Mouse (Mus musculus) kidney, adult 8-10 months (tissue): Measurements from ENCODE around the gene Stk24.
A peak's percentile ranks its signal among the peaks of the same experiment; 100 is the strongest.

Experiments
- DNase-seq, 2 experiments: peaks; one replicate each; pipeline ENCODE4 v3.0.0; 2022

Gene Stk24

DNA sequence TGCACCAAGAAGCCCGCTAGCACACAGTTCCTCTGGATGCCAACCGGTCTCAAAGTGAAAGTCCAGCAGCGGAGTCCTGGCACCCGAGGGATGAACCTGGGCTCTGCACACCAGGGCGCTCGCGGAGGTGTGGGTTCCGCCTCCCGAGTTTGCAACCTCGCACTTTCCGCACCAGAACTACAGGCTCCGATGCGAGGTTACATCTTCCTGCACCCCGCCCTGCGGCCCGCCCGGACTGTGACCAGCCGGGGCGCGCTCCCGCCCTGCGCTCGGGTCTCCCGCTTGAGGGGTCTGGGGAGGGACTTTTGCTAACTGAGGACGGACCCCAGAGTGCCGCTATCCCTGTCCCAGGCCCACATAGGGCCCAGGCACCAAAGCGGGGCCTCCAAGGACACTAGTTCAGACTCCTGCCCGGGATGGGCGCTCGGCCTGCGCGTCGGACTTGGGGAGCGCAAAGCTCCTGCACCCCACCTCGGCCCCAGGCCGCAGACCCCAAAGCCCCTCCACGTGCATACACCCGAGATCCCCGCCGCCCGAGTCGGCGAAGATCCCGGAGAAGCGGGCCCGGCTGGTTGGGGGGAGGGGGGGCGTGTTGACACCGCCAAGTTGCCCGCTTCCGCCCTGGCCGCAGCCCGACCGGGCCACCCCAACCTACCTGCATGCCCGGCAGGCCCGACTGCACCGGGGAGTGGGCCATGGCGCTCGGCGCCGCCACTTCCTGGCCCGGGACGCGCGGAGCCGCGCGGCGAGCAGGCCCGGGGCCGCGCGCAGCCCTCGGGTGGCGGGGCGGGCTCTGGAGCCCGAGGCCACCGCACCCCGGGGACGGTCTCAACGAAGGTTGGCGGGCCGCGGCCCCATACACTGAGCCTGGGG, 1.3 kb downstream of the Stk24 start:
- DNase-seq, result peak; percentile 78 to 84

DNA sequence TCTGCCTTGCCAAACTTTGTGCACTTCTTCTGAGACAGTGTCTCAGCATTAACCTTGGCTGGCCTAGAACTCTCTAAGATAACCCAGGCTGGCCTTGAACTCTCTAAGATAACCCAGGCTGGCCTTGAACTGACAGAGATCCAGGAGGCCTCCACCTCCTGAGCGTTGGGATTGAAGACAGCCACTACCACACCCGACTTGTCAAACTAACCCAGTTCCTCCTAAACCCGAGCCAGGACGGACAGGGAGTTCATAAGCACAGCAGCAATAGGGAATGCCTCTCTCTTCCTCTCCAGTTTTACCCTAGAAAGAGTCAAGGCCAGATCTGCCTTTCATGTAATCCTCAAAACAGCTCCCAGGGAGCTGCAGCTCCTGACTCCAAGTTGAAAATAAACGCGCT, 3.2 kb downstream of the Stk24 start:
- no peak for DNase-seq

DNA sequence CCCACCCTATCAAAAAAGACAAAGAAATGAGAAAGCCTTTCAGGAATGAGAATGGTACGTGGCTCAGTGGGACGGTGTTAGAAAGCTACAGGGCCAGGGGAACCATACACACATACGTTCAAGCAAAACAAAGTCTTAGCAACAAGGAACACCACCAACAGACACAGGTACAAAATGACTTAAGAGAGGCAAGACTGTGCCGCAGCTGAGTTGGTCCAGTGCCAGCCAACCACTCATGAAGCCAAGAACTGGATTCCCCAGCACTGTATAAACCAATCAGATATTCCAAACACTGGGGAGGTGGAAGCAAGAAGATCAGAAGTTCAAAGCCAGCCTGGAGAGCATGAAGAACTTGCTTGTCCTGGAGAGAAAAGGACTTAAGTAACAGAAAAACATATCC, 5.9 kb downstream of the Stk24 start:
- DNase-seq, result no peak

DNA sequence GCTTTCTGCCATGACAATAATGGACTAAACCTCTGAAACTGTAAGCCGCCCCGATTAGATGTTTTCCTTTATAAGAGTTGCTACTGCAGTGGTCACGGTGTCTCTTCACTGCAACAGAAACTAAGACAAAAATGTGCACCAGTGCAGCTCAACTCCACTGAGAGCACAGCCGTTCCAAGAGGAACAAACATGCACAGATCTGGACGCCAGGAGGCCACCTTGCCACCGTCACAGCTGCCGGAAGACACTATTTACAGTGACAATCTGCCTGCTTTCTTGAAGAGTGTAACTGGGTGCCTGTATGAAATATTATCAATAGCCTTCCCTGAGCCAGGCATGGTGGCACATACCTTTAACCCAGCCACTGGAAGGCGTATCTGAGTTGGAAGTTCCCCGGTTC, 6.8 kb downstream of the Stk24 start:
- no peak for DNase-seq

DNA sequence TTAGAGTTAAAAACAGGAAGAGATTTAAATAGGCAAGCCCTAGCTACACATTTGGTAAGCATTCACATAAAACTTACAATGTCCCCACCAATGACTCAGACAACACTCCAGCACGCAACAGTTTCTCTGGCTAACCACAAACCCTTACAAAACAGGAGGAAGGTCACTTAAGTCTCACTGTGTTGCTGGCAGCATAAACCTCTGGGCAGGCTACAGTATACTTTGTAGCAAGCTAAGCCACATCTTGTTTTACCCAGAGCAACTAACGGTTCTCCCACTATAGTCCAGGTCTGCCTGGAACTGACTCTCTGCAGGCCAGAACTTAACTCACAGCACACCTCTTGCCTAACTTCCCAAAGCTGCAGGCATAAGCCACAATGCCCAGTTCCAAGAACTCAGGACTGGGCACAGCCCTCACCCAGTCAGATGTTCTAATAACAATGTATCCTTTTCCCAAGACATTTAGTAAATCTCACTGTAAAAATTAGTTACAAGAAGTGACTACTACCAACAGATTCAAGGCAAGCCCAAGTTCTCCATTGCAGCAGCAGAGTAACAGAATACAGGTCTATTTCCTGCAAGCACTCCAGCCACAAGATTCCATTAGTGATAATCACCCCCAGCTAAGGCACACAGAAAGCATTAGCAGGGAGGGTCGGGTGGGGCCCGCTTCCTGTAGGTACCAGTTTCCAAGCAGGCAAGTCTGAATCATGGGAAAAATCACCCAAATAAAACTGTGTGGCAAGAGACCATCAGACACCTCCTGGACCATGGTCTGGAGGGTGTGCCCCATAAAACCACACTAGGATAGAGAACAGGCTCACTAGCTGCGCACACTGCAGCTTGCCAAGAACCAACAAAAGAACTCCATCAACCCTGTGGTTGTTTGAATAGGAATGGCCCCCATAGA, 7.6 kb downstream of the Stk24 start:
- DNase-seq, result no peak

DNA sequence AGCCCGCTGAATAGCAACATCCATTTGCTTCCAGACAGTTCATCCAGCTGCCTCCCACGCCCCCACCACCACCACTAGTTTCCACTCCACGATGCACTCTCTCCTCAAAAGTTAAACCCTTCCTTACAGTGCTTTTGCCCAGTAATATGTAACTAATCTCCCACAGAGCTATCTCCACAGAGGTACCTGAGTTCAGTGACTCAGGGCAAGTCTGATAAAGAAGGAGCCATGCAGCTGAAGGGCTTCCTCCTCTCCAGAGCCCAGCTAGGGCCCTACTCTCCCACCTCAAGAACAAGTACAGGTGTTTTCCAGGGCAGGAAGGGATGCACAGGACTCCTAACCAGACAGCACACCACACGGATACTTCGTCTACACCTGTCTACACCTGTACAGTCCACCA, 10.4 kb downstream of the Stk24 start:
- no peak for DNase-seq

DNA sequence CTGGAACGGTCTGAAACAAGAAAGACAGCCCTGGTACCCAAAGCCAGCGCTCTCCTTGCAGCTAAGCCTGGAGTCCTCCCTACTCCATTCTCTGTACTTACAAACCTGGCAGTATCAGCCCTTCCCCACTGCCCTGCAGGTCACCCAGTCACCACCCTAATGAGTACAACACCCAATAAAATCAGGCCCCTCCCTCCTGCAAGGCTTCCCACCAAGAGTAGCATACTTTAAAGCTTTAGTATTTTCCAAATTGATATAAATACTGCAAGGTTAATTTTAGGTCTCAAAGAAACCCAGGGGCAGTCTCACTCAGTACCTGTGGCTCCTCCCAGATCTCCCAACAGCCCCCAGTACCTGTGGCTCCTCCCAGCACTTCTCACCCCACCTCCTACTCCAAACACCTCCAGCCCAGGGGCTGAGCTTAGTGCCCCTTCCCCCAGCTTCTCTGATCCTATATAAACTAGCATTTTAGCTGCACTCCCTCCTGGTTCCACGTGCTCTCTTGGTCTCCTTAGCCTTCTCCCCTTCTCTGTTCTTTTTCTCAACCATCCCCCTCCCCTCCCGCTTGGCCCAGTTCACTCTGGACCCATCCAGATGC, 11.6 kb downstream of the Stk24 start:
- peak in 1 of 2 experiments; percentile 48 for DNase-seq

DNA sequence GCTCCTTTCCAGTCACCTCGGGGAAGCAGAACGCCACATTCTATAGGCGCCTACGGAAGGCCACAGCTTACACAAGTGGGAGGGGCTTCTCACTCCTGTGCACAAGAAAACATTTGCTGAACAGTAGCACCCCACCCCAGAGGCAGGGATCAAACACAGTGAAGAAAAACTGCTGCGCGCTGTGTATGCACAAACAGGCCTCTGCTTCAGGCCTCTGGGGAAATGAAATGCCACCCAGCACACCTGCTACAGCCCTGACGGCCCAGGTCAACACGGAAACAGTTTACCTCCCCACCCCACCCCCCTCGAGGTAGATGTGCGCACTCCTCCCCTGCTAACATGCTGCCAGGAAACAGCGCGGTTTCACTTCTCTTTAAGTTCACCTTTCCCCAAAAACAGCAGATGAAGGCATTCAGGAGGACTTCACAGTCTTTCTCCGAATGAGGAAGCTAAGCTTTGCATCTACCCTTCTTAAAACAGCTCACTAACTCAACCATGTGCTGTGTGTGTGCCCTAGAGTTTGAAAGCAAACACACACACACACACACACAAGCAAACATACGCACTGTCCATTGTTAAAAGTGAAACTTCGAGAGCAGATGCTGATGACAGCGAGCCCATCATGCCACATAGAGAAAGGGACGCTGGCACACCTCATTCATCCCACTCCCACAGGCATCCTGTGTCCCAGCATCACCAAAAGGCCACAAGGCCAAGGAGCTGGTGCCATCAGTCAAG, 13.7 kb downstream of the Stk24 start:
- no peak for DNase-seq

DNA sequence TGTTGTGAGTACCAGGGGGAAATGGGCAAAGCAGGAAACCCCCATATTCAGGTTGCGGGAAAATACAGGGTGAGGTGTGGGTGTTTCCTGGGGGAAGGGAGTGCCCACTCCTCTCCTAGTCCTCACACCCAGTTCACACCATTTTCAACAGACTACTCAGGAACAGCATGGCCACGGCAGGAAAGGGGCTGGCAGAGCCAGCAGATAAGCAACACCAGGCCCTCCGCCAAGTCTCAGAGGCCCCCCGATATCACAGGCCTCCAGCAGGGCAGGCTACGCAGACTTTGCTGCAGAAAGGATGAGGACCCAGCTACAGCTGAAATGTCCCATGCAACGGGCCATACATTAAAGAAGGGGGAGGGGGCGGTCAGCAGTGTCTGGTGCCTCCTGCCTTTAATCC, 14.4 kb downstream of the Stk24 start:
- no peak for DNase-seq

DNA sequence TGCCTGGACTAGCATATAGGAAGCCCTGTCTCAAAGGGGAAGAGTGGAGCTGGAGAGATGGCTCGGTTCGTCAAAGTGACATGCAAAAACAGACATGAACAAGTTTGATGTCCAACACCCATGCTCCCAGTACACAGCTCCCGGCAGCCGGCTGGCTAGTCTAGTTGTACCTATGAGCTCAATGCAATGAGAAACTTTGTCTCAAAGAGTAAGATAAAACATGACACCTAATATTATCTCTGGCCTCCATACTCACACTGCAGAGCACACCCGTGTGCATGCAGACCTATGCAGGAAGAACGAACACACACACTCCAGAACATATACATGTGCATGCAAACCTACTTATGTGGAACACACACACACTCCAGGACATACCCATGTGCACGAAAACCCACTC, 15.5 kb downstream of the Stk24 start:
- DNase-seq, result no peak

DNA sequence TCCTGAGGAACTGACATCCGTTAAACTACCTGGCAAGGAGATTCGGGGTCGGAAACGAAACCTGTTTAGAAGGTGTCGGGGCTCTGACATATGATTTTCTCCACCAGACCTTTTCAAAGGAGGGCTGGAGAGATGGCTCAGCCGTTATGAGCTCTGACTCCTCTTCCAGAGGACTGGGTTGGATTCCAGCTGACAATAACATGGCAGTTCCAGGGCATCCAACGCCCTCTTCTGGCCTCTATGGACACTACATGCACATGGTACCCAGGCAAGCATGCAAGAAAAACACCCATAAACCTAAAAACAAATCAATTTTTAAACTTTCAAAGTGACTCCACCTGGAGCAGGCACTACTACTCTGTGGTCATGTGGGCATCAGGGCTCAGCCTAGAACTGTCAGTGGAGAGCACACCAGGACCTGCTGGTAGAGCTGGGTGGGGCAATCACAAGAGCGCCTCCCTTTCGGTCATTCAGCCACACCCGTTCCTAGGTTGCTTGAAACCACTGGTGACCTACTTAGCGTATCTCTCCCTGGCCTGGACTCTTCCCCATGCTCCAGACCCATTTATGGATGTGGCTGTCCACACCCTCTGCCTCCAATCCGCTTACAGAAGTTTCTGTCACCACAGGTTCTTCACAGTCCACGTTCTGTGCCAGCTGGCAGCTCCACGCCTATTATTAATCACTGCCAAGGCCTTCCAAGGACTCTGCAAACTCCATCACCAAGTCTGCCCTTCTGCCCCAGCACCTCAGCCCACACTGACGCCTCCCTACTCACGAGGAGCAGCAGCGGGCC, 18.3 kb downstream of the Stk24 start:
- peak; percentile 81 to 85 for DNase-seq

DNA sequence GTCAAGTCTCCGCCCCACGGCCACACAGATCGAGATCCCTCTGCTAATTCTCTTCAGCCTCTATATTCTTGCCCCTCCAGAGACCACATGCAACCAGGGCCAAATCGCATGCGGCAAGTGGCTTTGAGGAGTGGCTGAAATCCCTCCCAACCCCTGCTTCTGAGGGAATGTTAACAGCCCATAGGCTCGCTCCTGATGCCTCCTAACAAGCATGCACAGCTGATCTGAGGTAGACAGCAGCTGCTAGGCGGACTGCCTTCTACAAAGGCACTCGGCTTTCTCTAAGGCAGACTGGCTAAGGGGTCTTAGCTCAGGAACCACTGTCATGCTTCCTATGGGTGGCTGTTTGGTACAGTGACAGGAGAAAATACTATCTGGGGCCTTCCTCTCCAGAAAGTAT, 20.0 kb downstream of the Stk24 start:
- DNase-seq, result no peak

DNA sequence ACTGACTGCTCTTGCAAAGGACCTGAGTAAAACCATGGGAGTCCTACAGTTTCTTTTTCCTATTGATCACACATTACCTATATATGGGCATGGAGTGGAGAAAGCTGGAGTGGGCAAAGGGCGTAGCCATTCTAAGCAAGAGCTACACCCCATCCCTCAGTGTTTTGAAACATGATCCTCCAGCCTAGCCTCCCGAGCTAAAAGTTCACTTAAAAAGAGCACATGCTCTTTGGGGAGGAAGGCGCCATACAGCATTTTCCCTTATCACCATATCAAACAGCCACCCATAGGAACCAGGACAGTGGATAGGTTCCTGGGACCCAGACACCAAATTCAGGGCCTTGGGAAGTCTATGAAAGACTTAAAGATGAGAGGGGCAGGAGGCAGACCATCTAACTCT, 20.8 kb downstream of the Stk24 start:
- no peak for DNase-seq

DNA sequence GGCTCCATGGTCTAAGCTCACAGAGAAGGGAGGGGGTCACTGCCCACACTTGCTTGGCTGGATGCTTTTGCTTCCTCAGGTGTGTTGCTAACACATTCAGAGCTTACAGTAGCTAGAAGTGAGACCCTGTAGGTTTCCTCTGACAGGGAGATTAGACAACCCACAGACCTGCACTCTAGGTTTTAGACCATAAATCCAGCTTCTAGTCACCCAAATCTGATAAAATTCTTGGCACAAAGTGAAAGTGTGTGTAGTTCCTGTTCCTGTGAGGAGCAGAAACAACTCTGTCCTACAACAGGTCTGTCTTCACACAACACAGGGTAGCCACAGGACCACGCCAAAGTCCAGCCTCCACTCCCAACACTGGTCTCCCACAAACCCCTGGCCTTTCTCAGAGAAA, 21.5 kb downstream of the Stk24 start:
- DNase-seq, result no peak

DNA sequence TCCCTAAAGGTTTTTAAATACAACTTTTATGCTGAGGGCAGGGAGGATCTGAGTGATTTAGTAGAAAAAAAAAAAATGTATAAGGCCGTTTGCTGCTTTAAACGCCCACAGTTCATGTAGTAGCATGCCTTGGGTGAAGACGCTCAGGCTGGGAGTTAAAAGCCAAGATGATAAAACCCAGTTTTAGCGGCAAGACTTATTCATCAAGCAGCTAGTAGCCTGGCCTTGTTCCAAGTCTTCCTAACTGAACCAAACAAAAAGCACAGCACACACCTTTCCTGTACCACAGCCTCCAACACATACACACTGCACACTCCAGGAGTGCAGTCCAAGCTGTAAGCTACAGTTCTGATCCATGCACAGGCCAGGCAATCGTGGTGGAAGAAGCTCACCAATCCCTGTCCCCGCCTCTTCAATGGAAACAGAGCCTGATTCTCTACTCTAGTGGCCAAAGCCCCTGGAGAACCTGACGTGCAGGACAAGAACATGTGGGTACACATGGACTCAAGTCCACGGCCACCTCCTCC, 23.4 kb downstream of the Stk24 start:
- DNase-seq, result no peak

DNA sequence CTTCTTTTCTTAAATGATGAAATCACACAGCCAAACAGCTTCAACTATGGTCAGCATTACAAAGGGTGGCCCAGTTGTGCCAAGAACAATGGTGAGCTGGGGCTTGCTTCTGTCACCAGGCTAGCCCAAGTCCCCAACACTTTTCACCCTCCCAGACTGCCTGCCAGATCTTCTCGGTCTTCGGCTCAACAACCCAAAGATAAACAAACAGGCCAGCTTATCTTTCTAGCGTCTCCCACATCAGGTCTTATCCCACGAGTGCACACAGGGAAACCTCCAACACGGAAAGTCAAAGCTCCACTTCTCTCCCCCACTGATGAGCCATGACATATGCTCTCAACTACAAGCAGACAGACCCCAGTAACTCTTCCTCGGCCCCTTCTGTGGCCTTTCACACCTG, 24.1 kb downstream of the Stk24 start:
- no peak for DNase-seq

DNA sequence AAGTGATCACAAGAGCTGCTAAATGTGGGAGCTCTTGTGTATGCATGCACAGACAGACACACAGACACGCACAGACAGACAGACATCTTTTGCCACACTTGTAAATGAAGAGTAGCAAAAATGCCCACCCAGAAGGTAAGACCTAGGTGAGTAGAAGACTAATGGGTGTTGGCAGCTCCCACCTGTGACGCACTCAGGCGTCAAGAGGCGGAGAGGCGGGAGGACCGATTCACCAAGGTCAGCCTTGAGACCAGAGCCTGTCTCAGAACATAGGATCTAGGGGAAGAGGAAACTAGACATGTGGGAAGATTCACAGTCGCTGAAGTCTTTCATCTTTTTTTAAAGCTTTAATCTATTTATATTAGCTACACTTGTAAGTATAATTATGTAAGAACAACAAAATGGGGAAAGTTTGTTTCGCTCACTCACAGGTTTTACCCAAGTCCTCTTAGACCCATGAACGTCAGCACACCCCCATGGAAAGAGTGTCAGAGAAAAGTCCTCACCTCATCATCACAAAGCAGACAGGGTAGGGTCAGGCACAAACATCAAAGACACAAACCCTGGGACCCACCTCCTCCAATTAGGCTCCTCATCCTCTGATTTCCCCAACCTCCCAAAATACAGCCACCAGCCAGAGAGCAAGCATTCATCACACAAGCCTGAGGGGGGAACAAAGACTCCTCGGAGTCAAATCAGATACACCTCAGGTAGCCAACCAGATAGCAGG, 26.0 kb downstream of the Stk24 start:
- no peak for DNase-seq

DNA sequence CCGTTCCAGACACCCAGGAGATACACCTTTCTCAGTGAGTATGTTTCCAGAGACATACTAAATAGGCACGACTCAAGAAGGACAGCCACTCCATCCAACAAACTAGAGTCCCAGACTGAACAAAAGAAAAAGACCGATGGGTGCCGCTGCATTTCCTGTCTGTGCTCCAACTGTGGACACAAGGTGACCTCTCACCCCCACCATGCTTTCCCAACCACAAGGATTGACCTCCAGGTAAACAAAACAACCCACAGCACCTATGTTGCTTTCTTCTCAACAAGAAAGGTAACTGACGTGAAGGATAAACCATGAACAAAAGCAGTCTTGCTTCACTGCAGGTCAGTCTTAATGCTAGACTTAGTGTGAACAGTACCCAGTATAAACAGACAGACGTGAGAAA, 27.1 kb downstream of the Stk24 start:
- DNase-seq, result no peak

DNA sequence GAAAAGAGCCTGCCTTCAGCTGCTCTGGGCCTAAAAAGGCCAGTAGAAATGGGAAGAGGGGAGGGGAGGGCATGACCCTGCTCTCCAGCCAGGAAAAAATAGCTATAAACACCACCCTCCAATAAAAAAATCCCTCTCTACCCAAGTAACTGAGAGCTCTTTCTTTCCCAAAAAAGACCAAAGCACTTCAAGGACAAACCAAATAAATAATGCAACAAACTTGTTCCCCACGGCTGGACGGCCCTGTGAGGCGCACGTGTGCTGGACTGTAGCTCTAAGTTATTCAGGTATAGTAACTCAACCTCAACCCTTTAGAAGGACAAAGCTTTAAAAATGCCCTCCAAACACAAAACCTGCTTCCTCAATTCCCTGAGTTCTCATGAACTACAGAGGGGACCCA, 28.1 kb downstream of the Stk24 start:
- peak in 1 of 2 experiments; percentile 61 for DNase-seq

DNA sequence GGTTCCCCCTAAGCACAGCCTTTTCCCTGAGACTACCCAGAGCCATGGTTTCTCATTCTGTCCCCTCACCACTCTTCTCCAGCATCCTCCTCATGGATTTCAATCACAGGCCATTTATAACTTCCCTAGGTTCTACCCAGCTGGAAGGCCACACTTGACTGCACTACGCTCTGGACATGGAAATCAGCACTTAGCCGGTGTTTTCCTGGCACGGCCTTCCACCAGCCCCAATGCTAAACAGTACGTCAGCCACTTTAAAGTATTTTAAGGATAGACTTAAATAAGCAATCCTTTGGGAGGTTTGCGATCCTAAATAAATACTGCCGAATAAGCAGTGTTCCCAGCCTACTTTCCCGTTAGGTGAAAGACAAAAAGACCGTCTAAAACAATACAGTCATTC, 29.8 kb downstream of the Stk24 start:
- DNase-seq, result peak in 1 of 2 experiments; percentile 52

DNA sequence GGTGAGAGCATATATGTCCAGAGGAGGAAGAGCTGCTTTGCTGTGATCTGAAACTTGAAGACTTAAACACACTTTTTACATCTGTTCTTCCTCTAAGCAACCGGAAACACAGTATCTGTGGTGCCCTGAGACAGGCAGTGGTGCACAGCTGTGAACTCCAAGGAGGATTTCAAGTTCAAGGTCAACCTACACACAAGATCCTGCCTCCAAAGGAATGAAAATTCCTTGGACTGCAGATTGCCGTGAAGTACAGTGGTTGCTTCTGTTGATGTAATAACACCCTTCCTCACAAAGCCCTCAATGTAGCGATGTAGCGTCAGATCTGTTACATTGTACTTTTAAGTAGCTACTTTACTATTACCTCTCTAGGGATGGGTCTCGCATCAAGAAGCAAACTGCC, 30.5 kb downstream of the Stk24 start:
- no peak for DNase-seq
